Mouse (Mus musculus): ENCODE data around the gene Usp26. TPM values are rescaled to one million over a fixed set of nuclear protein-coding genes. Genes with fewer than 3 reads are reported as not detected.

Usp26 gene
- polyA plus RNA-seq (2012; fragmentation: generic; extraction: Trizol) = not detected
- long read RNA-seq, experiment 1 = 0 reads
- long read RNA-seq, experiment 2 = 0 reads

GRCm38 (mm10) chrX:51801133-51801532 is at the start of gene Usp26:
Gene Usp26 (minus strand): TSS chrX:51801233.
- TF ChIP-seq CTCF (IDR thresholded peaks at IDR 0.05; ENCODE audit: control insufficient read depth, insufficient read depth, insufficient read length) (no peak), MAX (IDR thresholded peaks at IDR 0.05) (no peak), MYOG (IDR thresholded peaks at IDR 0.05; ENCODE audit: control insufficient read depth, extremely low read depth, insufficient read length) (no peak), FOSL1 (IDR thresholded peaks at IDR 0.05; ENCODE audit: insufficient read depth, low read length, poor library complexity, severe bottlenecking) (no peak), USF1 (IDR thresholded peaks at IDR 0.05; ENCODE audit: low read depth) (no peak), CEBPB (IDR thresholded peaks at IDR 0.05; ENCODE audit: low read depth) (no peak), MYOD1 (IDR thresholded peaks at IDR 0.05; ENCODE audit: control insufficient read depth, insufficient read length, low read depth) (no peak)

DNA sequence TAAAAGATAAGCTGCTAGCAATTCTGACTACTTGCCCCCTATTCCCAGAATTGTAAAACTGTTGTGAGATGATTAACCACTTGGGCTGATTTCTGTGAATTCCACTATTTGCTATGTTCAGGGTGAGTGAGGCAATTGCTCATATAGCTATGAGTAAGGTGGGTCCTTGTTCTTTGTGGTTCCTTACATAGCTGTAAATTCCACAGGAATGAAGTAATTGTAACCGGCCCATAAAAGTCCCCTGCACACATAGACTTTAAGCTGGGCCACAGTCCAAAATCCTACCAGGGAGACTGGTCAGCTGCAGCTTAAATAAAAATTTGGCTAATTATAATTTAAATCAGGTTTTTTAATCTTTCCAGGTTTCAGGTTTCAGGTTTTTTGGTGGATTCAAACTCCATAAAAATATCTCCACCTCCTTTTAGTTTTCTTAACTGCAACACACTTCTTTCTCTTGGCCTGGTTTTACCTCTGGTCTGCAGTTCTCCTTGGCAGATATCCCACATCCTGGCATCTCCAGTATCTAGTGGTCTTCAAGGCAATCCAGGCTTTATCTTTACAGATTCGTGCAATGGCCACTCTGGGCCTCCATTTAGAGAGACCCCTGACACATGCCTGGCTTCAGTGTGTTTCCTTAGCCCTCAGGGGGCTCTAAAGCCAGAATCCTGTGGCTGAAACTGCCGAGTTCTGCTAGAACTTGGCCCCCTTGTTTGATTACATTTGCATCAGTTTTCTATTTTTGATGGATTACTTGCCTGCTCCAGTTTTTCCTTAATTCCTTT is 13.6 kb upstream of the Usp26 start:
- no peak overlapping the region for H3K4me3 ChIP-seq (ENCODE audit: insufficient read depth, poor library complexity, severe bottlenecking)
- TF ChIP-seq FOSL1 (IDR thresholded peaks at IDR 0.05; ENCODE audit: insufficient read depth, low read length, poor library complexity, severe bottlenecking) (no peak), CEBPB (IDR thresholded peaks at IDR 0.05; ENCODE audit: low read depth) (peak; percentile 27)
- no peaks in the 10 kb centered on the region for H3K27me3 ChIP-seq (ENCODE audit: control insufficient read depth, insufficient read depth, insufficient read length)
- no peak overlapping the region for H3ac ChIP-seq (ENCODE audit: control insufficient read depth, insufficient read length, low read depth)
- H3K79me3 ChIP-seq (ENCODE audit: low read depth) = no peaks in the 10 kb centered on the region
- H3K79me2 ChIP-seq (ENCODE audit: control insufficient read depth, insufficient read depth) = no peaks in the 10 kb centered on the region
- no peaks in the 10 kb centered on the region for H3K36me3 ChIP-seq (ENCODE audit: control insufficient read depth, insufficient read depth)

More at GRCm38 (mm10) chrX:51801133-51801532, at the start of gene Usp26:
- Histone ChIP-seq H3ac (ENCODE audit: control insufficient read depth, insufficient read length, low read depth) (no peak within 1 kb of the TSS), H3K27me3 (ENCODE audit: control insufficient read depth, insufficient read depth, insufficient read length) (no peaks in the 10 kb centered on the region), H3K4me3 (ENCODE audit: insufficient read depth, poor library complexity, severe bottlenecking) (no peak within 1 kb of the TSS), H3K79me3 (ENCODE audit: low read depth) (no peaks in the 10 kb centered on the region), H3K36me3 (ENCODE audit: control insufficient read depth, insufficient read depth) (no peaks in the 10 kb centered on the region), H3K79me2 (ENCODE audit: control insufficient read depth, insufficient read depth) (no peaks in the 10 kb centered on the region)

DNA sequence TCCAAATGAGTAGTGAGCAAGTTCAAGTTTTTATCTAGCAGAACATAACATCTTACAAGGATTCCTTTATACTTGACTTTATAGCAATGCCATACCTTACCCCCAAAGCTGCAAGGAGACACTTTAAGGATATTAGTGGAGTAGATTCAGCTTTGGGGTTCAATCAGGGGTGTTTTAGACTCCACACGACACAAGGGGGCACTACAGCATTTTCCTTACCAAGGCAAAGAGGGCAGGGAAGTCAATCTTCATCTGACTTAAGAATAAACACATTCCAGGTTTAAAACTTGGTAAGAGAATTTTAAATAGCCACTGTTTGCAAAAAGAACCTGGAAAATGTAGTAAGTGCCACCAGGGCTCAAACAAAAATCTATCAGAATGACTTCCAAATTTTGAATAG is 33.6 kb downstream of the Usp26 start:
- no peak overlapping the region for H3ac ChIP-seq (ENCODE audit: control insufficient read depth, insufficient read length, low read depth)
- H3K79me3 ChIP-seq (ENCODE audit: low read depth) = no peaks in the 10 kb centered on the region
- H3K36me3 ChIP-seq (ENCODE audit: control insufficient read depth, insufficient read depth) = no peaks in the 10 kb centered on the region
- H3K4me3 ChIP-seq (ENCODE audit: insufficient read depth, poor library complexity, severe bottlenecking) = no peak overlapping the region
- H3K27me3 ChIP-seq (ENCODE audit: control insufficient read depth, insufficient read depth, insufficient read length) = no peaks in the 10 kb centered on the region
- TF ChIP-seq FOSL1 (IDR thresholded peaks at IDR 0.05; ENCODE audit: insufficient read depth, low read length, poor library complexity, severe bottlenecking) = no peak
- no peak for TF ChIP-seq CEBPB (IDR thresholded peaks at IDR 0.05; ENCODE audit: low read depth)
- no peak for TF ChIP-seq MAX (IDR thresholded peaks at IDR 0.05)
- TF ChIP-seq CTCF (IDR thresholded peaks at IDR 0.05; ENCODE audit: control insufficient read depth, insufficient read depth, insufficient read length) = no peak
- TF ChIP-seq USF1 (IDR thresholded peaks at IDR 0.05; ENCODE audit: low read depth) = no peak
- no peak for TF ChIP-seq MYOD1 (IDR thresholded peaks at IDR 0.05; ENCODE audit: control insufficient read depth, insufficient read length, low read depth)
- TF ChIP-seq MYOG (IDR thresholded peaks at IDR 0.05; ENCODE audit: control insufficient read depth, extremely low read depth, insufficient read length) = no peak
- H3K79me2 ChIP-seq (ENCODE audit: control insufficient read depth, insufficient read depth) = no peaks in the 10 kb centered on the region

DNA sequence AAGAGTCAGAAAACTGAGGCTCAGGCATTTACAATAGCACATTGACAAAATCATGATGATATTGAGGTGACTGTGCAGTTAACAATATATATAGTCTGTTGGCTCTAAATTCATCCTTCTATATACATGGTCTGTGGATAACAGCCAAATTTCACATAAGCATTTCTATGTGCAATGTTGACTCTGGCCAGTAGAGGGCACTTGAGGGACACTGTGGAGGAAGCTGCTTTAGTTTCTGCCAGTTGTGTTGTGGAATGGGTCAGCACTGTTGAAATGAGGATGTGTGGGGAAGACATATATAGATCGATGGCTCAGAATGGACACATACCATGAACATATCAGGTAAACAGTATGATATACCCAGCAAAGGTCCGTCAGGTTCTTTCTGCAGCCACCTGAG is 64.6 kb downstream of the Usp26 start:
- Histone ChIP-seq H3K27me3 (ENCODE audit: control insufficient read depth, insufficient read depth, insufficient read length) (no peaks in the 10 kb centered on the region), H3K36me3 (ENCODE audit: control insufficient read depth, insufficient read depth) (no peaks in the 10 kb centered on the region), H3K79me2 (ENCODE audit: control insufficient read depth, insufficient read depth) (no peaks in the 10 kb centered on the region), H3ac (ENCODE audit: control insufficient read depth, insufficient read length, low read depth) (no peak overlapping the region), H3K4me3 (ENCODE audit: insufficient read depth, poor library complexity, severe bottlenecking) (no peak overlapping the region), H3K79me3 (ENCODE audit: low read depth) (no peaks in the 10 kb centered on the region)
- TF ChIP-seq FOSL1 (IDR thresholded peaks at IDR 0.05; ENCODE audit: insufficient read depth, low read length, poor library complexity, severe bottlenecking) (no peak), MAX (IDR thresholded peaks at IDR 0.05) (no peak), USF1 (IDR thresholded peaks at IDR 0.05; ENCODE audit: low read depth) (no peak), CTCF (IDR thresholded peaks at IDR 0.05; ENCODE audit: control insufficient read depth, insufficient read depth, insufficient read length) (no peak), MYOD1 (IDR thresholded peaks at IDR 0.05; ENCODE audit: control insufficient read depth, insufficient read length, low read depth) (no peak)

- TF ChIP-seq CTCF (IDR thresholded peaks at IDR 0.05; ENCODE audit: control insufficient read depth, insufficient read depth, insufficient read length) = no peak
- TF ChIP-seq CEBPB (IDR thresholded peaks at IDR 0.05; ENCODE audit: low read depth) = no peak
- TF ChIP-seq USF1 (IDR thresholded peaks at IDR 0.05; ENCODE audit: low read depth) = no peak
- TF ChIP-seq MYOG (IDR thresholded peaks at IDR 0.05; ENCODE audit: control insufficient read depth, extremely low read depth, insufficient read length) = no peak
- TF ChIP-seq FOSL1 (IDR thresholded peaks at IDR 0.05; ENCODE audit: insufficient read depth, low read length, poor library complexity, severe bottlenecking) = no peak
- TF ChIP-seq MYOD1 (IDR thresholded peaks at IDR 0.05; ENCODE audit: control insufficient read depth, insufficient read length, low read depth) = no peak
- no peak for TF ChIP-seq MAX (IDR thresholded peaks at IDR 0.05)
- Histone ChIP-seq H3K36me3 (ENCODE audit: control insufficient read depth, insufficient read depth) (no peaks in the 10 kb centered on the region), H3K4me3 (ENCODE audit: insufficient read depth, poor library complexity, severe bottlenecking) (no peak overlapping the region), H3K27me3 (ENCODE audit: control insufficient read depth, insufficient read depth, insufficient read length) (no peaks in the 10 kb centered on the region), H3K79me2 (ENCODE audit: control insufficient read depth, insufficient read depth) (no peaks in the 10 kb centered on the region), H3K79me3 (ENCODE audit: low read depth) (no peaks in the 10 kb centered on the region), H3ac (ENCODE audit: control insufficient read depth, insufficient read length, low read depth) (no peak overlapping the region)
Measured at GRCm38 (mm10) chrX:51714086-51714745, 86.8 kb downstream of the Usp26 start.

Measured in C2C12 (cell line).